Mouse (Mus musculus) kidney, embryonic 16.5 days (tissue): ENCODE measurements around the gene Larp4. TPM values are rescaled to one million over a fixed set of nuclear protein-coding genes. Genes with fewer than 3 reads are reported as not detected.

Experiments used
- polyA plus RNA-seq: library from polyadenylated mRNA; unstranded; fragments of >200 nt; fragmentation: Nextera tagmentation; extraction: Ambion mirVana; gene quantifications from 2 replicates; pipeline ENCODE4 v1.2.1, GENCODE M21; 2015

The Larp4 gene
- polyA plus RNA-seq, 1 experiment from 2014 or later, result 33.7 TPM

Other genes with a start within 250 kb of the Larp4 start
- 193 and 197 TPM in 2 replicates for gene Cox14, start 244.4 kb upstream of the Larp4 start, polyA plus RNA-seq
- 86.2 and 87.2 TPM in 2 replicates for gene Cers5, start 197.2 kb upstream of the Larp4 start, polyA plus RNA-seq
- 54.7 and 62.1 TPM in 2 replicates for gene Lima1, start 94.6 kb upstream of the Larp4 start, polyA plus RNA-seq
- gene Fam186a, start 3.0 kb upstream of the Larp4 start, polyA plus RNA-seq, result 0.02 TPM in 1 of 2 replicates, not detected in the other
- 8.8 and 11.0 TPM in 2 replicates for gene Dip2b, start 68.6 kb downstream of the Larp4 start, polyA plus RNA-seq